Mouse (Mus musculus): ENCODE measurements around the gene Asb5. TPM values are rescaled to one million over a fixed set of nuclear protein-coding genes. Genes with fewer than 3 reads are reported as not detected.

The Asb5 gene
- 3.9 TPM for polyA plus RNA-seq (2014; fragmentation: Illumina TruSeq; extraction: RNeasy Lipid Tissue Mini Kit (QIAGEN cat#74804); ENCODE audit: low read depth, low replicate concordance)

GRCm38 (mm10) chr8:54529382-54530296, at the start of gene Asb5, which contains the start of gene Spcs3:
Gene Asb5 (plus strand): TSS chr8:54529580.
Gene Spcs3 (minus strand): TSS chr8:54529998.

GRCm38 (mm10) chr8:54600671-54601251, 71.4 kb downstream of the Asb5 start, which contains the start of gene Spata4:
Gene Spata4 (plus strand): TSS chr8:54600781.

Other genes starting within 250 kb of the Asb5 start
- 81.0 TPM for gene Spcs3, start 418 bp downstream of the Asb5 start, polyA plus RNA-seq (2014; fragmentation: Illumina TruSeq; extraction: RNeasy Lipid Tissue Mini Kit (QIAGEN cat#74804); ENCODE audit: low read depth, low replicate concordance)
- 4,913 TPM for gene Spata4, start 71.2 kb downstream of the Asb5 start, polyA plus RNA-seq (2014; fragmentation: Illumina TruSeq; extraction: RNeasy Lipid Tissue Mini Kit (QIAGEN cat#74804); ENCODE audit: low read depth, low replicate concordance)